Mouse (Mus musculus) heart, postnatal 0 days (tissue): Measurements from ENCODE around the gene Teddm1b. TPM values are rescaled to one million over a fixed set of nuclear protein-coding genes. Genes with fewer than 3 reads are reported as not detected.

Experiments used
- ATAC-seq: fragments of 200-750 bp; cut with Nextera tagmentation; 2 replicates; pipeline ENCODE4 v1.8.0; 2017; ENCODE audit warnings: low read depth, moderate number of reproducible peaks, moderate library complexity; ENCODE audit not compliant: insufficient read depth
- DNase-seq: peaks from one replicate; pipeline ENCODE4 v3.0.0-alpha.2; 2016; ENCODE audit warnings: low spot score
- H3K27ac ChIP-seq: fragments of 300-500 bp; sonication (generic); 2 replicates; pipeline ENCODE4 v1.5.1; 2014; ENCODE audit warnings: low read depth, mild to moderate bottlenecking
- H3K27me3 ChIP-seq: fragments of 300-500 bp; sonication (generic); 2 replicates; pipeline ENCODE4 v1.6.1; 2014; ENCODE audit warnings: low read length, mixed read lengths; ENCODE audit not compliant: control insufficient read depth, insufficient read depth
- H3K36me3 ChIP-seq: fragments of 300-500 bp; sonication (generic); replicated peaks from 2 replicates; pipeline ENCODE4 v1.6.1; 2014; ENCODE audit warnings: low read length, mixed read lengths; ENCODE audit not compliant: control insufficient read depth, insufficient read depth
- H3K4me1 ChIP-seq: fragments of 300-500 bp; sonication (generic); 2 replicates; pipeline ENCODE4 v1.6.1; 2014; ENCODE audit warnings: antibody characterized with exemption; ENCODE audit not compliant: control insufficient read depth, insufficient read depth
- H3K4me2 ChIP-seq: fragments of 300-500 bp; sonication (generic); 2 replicates; pipeline ENCODE4 v1.6.1; 2014; ENCODE audit warnings: low read depth, mild to moderate bottlenecking, low read length, moderate library complexity
- H3K4me3 ChIP-seq: fragments of 300-500 bp; sonication (generic); 2 replicates; pipeline ENCODE4 v1.5.1; 2014; ENCODE audit warnings: low read depth, low read length
- H3K9ac ChIP-seq: fragments of 300-500 bp; sonication (generic); replicated peaks from 2 replicates; pipeline ENCODE4 v1.6.1; 2014; ENCODE audit warnings: low read depth, low read length, mixed read lengths
- H3K9me3 ChIP-seq: fragments of 300-500 bp; sonication (generic); replicated peaks from 2 replicates; pipeline ENCODE4 v1.6.1; 2016; ENCODE audit warnings: low read length; ENCODE audit not compliant: control insufficient read depth
- CTCF ChIP-seq: IDR thresholded peaks from 2 replicates; pipeline ENCODE4 v1.5.1; 2016; ENCODE audit warnings: antibody characterized with exemption, control low read depth, low read depth
- EP300 ChIP-seq: IDR thresholded peaks from 2 replicates; pipeline ENCODE4 v1.6.1; 2016; ENCODE audit warnings: antibody characterized with exemption, low read depth
- WGBS: fragments of 180-500 bp; shearing (Covaris S2); extraction: QIAGEN DNeasy Blood & Tissue Kit; methylation state at CpG from one replicate; pipeline ENCODE4 v1.1.7; 2014; 5-methylcytosine and 5-hydroxymethylcytosine counted together
- polyA plus RNA-seq: library from polyadenylated mRNA; unstranded; fragments of >200 nt; fragmentation: Nextera tagmentation; extraction: Ambion mirVana; gene quantifications from 2 replicates; pipeline ENCODE4 v1.2.1, GENCODE M21; 2015
- total RNA-seq: library from RNA; depleted of rRNA; stranded (reverse); fragments of >200 nt; gene quantifications from 2 replicates; pipeline ENCODE4 v1.2.3, GENCODE M21; 2014; ENCODE audit warnings: low replicate concordance

Gene Teddm1b
- total and polyA plus RNA-seq, 2 experiments from 2014 or later: 0.10 TPM; not detected in 1

- ATAC-seq (no peak), DNase-seq (no peak)
- no peaks in the 10 kb centered on the region for H3K27me3 ChIP-seq
- TF ChIP-seq EP300 (no peak), CTCF (no peak)
- no peak overlapping the region for H3K27ac ChIP-seq
- no peaks in the 10 kb centered on the region for H3K9me3 ChIP-seq
- H3K4me1 ChIP-seq: peaks cover 6% of the 10 kb centered on the region
- H3K4me2 ChIP-seq: no peak overlapping the region
- H3K9ac ChIP-seq: no peak overlapping the region
- peaks cover 68% of the 10 kb centered on the region for H3K36me3 ChIP-seq
- 94% methylated on average over 14 of the region's 14 CpGs for WGBS
- no peak overlapping the region for H3K4me3 ChIP-seq
Measured at GRCm38 (mm10) chr1:153904236-153904635, 30.1 kb downstream of the Teddm1b start.

DNA sequence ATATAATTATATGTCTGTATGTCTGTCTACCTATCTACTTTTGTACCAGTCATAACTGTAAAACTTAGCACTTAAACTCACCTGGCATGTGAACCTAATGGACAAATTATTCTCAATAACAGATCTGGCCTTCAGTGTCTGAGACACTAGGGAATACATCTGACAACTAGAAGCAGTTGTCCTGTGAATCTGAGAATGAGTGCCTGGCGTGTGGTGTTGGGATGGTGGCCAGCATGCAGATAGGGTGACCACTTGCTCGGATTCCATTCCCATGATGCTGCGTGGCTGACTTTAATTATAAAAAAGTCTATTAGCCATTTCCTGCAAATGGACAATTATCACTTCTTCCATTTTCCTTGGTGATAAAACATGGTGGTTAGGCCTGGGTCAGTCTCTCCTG, 31.7 kb downstream of the Teddm1b start:
- no peak overlapping the region for H3K9ac ChIP-seq
- 58% methylated on average over 3 of the region's 3 CpGs for WGBS
- no peaks in the 10 kb centered on the region for H3K9me3 ChIP-seq
- ATAC-seq (no peak), DNase-seq (no peak)
- no peak overlapping the region for H3K4me3 ChIP-seq
- H3K36me3 ChIP-seq: peaks cover 81% of the 10 kb centered on the region
- H3K27me3 ChIP-seq: no peaks in the 10 kb centered on the region
- H3K27ac ChIP-seq: no peak overlapping the region
- H3K4me1 ChIP-seq: peaks cover 6% of the 10 kb centered on the region
- no peak overlapping the region for H3K4me2 ChIP-seq
- TF ChIP-seq EP300 (no peak), CTCF (no peak)

- no peak overlapping the region for H3K4me2 ChIP-seq
- DNase-seq (no peak), ATAC-seq (no peak)
- no peak overlapping the region for H3K4me3 ChIP-seq
- TF ChIP-seq EP300 (no peak), CTCF (no peak)
- no peaks in the 10 kb centered on the region for H3K27me3 ChIP-seq
- H3K27ac ChIP-seq: no peak overlapping the region
- no peaks in the 10 kb centered on the region for H3K9me3 ChIP-seq
- H3K9ac ChIP-seq: no peak overlapping the region
- peaks cover 73% of the 10 kb centered on the region for H3K36me3 ChIP-seq
- H3K4me1 ChIP-seq: no peaks in the 10 kb centered on the region
- 86% methylated on average over 6 of the region's 6 CpGs for WGBS
Measured at GRCm38 (mm10) chr1:153908208-153908607, 34.1 kb downstream of the Teddm1b start.

GRCm38 (mm10) chr1:153908741-153909140, 34.6 kb downstream of the Teddm1b start:
- no peak overlapping the region for H3K9ac ChIP-seq
- ATAC-seq (no peak), DNase-seq (no peak)
- TF ChIP-seq CTCF: no peak
- no peak for TF ChIP-seq EP300
- H3K9me3 ChIP-seq: no peaks in the 10 kb centered on the region
- no peak overlapping the region for H3K4me3 ChIP-seq
- H3K27me3 ChIP-seq: no peaks in the 10 kb centered on the region
- H3K4me2 ChIP-seq: no peak overlapping the region
- no peak overlapping the region for H3K27ac ChIP-seq
- peaks cover 68% of the 10 kb centered on the region for H3K36me3 ChIP-seq
- 92% methylated on average over 4 of the region's 4 CpGs for WGBS
- no peaks in the 10 kb centered on the region for H3K4me1 ChIP-seq

DNA sequence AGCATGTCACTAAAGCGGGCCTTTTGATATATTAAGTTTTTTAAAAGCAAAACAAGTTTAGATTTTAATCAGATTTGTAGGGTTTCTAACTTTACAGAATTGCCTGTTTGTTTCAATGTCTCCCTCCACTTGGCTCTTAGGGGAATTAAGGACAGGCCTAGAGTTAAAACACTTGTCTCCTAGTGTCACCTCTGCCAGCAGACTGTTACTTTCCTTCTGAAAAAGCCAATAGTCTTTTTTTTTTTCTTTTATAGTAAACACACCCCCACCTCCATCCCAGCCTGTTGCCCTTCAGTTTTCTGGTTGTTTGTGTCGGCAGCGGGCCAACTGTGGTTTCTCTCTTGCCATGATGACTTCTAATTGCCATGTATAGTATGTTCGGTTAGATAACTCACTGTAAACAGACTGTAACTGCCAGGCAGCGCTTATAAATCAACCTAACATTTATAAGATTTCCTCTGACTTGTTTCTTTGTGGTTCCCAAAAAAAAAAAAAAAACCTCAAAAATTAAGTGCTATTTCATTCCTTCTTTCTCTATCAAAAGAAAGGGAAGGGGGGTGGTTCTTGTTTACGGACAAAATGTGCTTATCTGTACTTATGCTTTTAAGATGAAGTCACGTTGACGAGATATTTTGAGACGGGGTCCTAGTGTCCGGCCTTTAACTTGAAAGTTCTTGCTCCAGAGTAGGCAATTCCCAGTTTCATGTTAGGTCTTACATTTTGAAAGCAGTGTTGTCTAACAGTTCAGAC, 35.2 kb downstream of the Teddm1b start:
- no peak for ATAC-seq
- 76% methylated on average over 10 of the region's 10 CpGs for WGBS
- peaks cover 62% of the 10 kb centered on the region for H3K36me3 ChIP-seq

GRCm38 (mm10) chr1:153909963-153910291, 35.8 kb downstream of the Teddm1b start:
- no peak for ATAC-seq

More for the DNA sequence above, 35.2 kb downstream of the Teddm1b start:
- Histone ChIP-seq H3K9ac (no peak overlapping the region), H3K4me2 (no peak overlapping the region), H3K4me1 (peaks cover 6% of the 10 kb centered on the region), H3K4me3 (no peak overlapping the region), H3K9me3 (no peaks in the 10 kb centered on the region), H3K27ac (no peak overlapping the region), H3K27me3 (no peaks in the 10 kb centered on the region)
- TF ChIP-seq EP300 (no peak), CTCF (no peak)
- DNase-seq: no peak

More at GRCm38 (mm10) chr1:153909963-153910291, 35.8 kb downstream of the Teddm1b start:
- Histone ChIP-seq H3K27me3 (no peaks in the 10 kb centered on the region), H3K4me3 (no peak overlapping the region), H3K27ac (no peak overlapping the region; the same call in 1 of the 2 replicates), H3K9me3 (no peaks in the 10 kb centered on the region), H3K9ac (no peak overlapping the region), H3K36me3 (peaks cover 56% of the 10 kb centered on the region), H3K4me2 (no peak overlapping the region), H3K4me1 (peaks cover 6% of the 10 kb centered on the region)
- TF ChIP-seq CTCF (no peak), EP300 (no peak)
- no peak for DNase-seq
- WGBS: 79% methylated on average over 9 of the region's 9 CpGs
